Mouse (Mus musculus) olfactory bulb, adult 2 months (tissue): ENCODE measurements around the gene Foxn1.

Source experiments
- CTCF ChIP-seq: fragments of 200-500 bp; IDR thresholded peaks from 2 replicates; pipeline ENCODE4 v1.5.1; 2012; ENCODE audit warnings: low read depth, mild to moderate bottlenecking, low read length, moderate library complexity; ENCODE audit not compliant: insufficient read depth
- POLR2A ChIP-seq: fragments of 200-500 bp; IDR thresholded peaks from 2 replicates; pipeline ENCODE4 v1.6.1; 2012; ENCODE audit warnings: mild to moderate bottlenecking, low read depth, low read length, moderate library complexity; ENCODE audit not compliant: insufficient read depth

- TF ChIP-seq CTCF (no peak), POLR2A (no peak)
Measured at GRCm38 (mm10) chr11:78372166-78372565, 14.2 kb downstream of the Foxn1 start.
